Mouse (Mus musculus): ENCODE data around the gene Gm42688. TPM values are rescaled to one million over a fixed set of nuclear protein-coding genes. Genes with fewer than 3 reads are reported as not detected.
A peak's percentile ranks its signal among the peaks of the same experiment; 100 is the strongest.

Gene Gm42688
- total and polyA plus RNA-seq, 2 experiments, result 1.8 to 2.5 TPM

DNA sequence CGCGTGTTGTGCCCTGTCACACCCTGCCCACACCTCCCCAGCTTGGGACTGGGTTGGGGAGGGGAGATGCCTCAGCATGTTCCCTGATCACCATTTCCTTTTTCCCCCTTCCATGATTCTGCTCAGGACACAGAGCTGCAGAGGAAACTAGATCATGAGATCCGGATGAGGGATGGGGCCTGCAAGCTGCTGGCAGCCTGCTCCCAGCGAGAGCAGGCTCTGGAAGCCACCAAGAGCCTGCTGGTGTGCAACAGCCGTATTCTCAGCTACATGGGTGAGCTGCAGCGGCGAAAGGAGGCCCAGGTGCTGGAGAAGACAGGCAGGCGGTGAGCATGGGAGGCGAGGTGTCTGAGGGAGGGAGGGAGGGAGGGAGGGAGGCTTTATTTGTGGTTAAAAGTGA lies 44.4 kb downstream of the Gm42688 start:
- no peak for TF ChIP-seq POLR2A (IDR thresholded peaks at IDR 0.05; ENCODE audit: extremely low read depth, insufficient read depth, low read length)
- DNase-seq (ENCODE audit: extremely low read depth, low read depth, low spot score), result no peak
- H3K9ac ChIP-seq (ENCODE audit: low read depth, low read length), result peak overlapping the region; percentile 23; the same call in 1 of the 2 replicates
- no peaks in the 10 kb centered on the region for H3K4me1 ChIP-seq (ENCODE audit: control insufficient read depth, insufficient read depth, low read length)
- peak overlapping the region; percentile 45; the same call in 1 of the 2 replicates for H3K4me3 ChIP-seq (ENCODE audit: insufficient read depth, low read depth, low read length)
- no peaks in the 10 kb centered on the region for H3K27me3 ChIP-seq (ENCODE audit: control insufficient read depth, insufficient read depth, low read length)
- H3K36me3 ChIP-seq (ENCODE audit: control insufficient read depth, insufficient read depth, low read length), result no peaks in the 10 kb centered on the region
- H3K27ac ChIP-seq (replicated peaks; ENCODE audit: insufficient read depth, low read depth, low read length), result no peak overlapping the region; the same call in 1 of the 2 replicates
- H3K79me2 ChIP-seq (ENCODE audit: control insufficient read depth, insufficient read depth, low read length), result no peaks in the 10 kb centered on the region
- WGBS, result 75% methylated on average over 9 of the region's 9 CpGs

DNA sequence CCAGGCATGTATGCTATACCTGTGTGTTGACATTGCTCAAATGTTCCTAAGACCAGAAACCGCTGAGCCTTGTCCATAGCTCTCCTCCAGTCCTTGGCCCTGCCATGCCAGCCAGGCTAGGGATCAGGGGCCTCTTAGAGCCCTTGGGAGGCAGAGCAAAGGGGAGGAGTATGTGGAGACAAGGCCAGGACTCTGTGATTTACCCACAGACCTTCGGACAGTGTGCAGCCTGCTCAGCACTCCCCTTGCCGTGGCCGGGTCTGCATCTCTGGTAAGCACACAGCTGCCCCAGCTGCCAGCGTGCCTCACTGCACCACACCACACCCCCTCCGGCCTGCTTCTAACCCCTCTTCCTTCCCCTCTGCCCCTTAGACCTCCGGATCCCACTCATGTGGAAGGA lies 45.9 kb downstream of the Gm42688 start:
- Histone ChIP-seq H3K9ac (ENCODE audit: low read depth, low read length) (no peak overlapping the region), H3K36me3 (ENCODE audit: control insufficient read depth, insufficient read depth, low read length) (no peaks in the 10 kb centered on the region), H3K4me3 (ENCODE audit: insufficient read depth, low read depth, low read length) (no peak overlapping the region), H3K4me1 (ENCODE audit: control insufficient read depth, insufficient read depth, low read length) (no peaks in the 10 kb centered on the region), H3K27me3 (ENCODE audit: control insufficient read depth, insufficient read depth, low read length) (no peaks in the 10 kb centered on the region), H3K79me2 (ENCODE audit: control insufficient read depth, insufficient read depth, low read length) (no peaks in the 10 kb centered on the region), H3K27ac (replicated peaks; ENCODE audit: insufficient read depth, low read depth, low read length) (no peak overlapping the region)
- WGBS, result 75% methylated on average over 7 of the region's 7 CpGs
- DNase-seq (ENCODE audit: extremely low read depth, low read depth, low spot score), result no peak
- no peak for TF ChIP-seq CTCF (IDR thresholded peaks at IDR 0.05; ENCODE audit: low read depth, low read length)
- TF ChIP-seq POLR2A (IDR thresholded peaks at IDR 0.05; ENCODE audit: extremely low read depth, insufficient read depth, low read length), result no peak

DNA sequence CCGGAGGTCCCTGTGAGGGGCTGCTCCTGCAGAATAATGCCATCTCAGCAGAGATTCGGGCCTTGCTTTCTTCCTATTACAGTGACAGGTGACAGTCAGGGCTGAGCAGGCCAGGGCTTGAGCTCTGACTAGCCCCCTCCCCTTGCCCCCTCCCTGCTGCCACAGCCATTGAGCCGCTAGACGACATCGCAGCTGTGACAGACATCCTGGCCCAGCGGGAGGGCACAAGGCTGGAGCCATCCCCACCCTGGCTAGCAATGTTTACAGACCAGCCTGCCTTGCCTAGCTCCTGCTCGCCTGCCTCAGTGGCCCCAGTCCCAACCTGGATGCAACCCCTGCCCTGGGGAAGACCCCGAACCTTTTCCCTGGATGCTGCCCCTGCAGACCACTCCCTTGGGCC lies 50.3 kb downstream of the Gm42688 start:
- Histone ChIP-seq H3K79me2 (ENCODE audit: control insufficient read depth, insufficient read depth, low read length) (no peaks in the 10 kb centered on the region), H3K27ac (replicated peaks; ENCODE audit: insufficient read depth, low read depth, low read length) (no peak overlapping the region), H3K4me1 (ENCODE audit: control insufficient read depth, insufficient read depth, low read length) (peaks cover 6% of the 10 kb centered on the region; the same call in 1 of the 2 replicates), H3K36me3 (ENCODE audit: control insufficient read depth, insufficient read depth, low read length) (no peaks in the 10 kb centered on the region), H3K9ac (ENCODE audit: low read depth, low read length) (no peak overlapping the region), H3K27me3 (ENCODE audit: control insufficient read depth, insufficient read depth, low read length) (no peaks in the 10 kb centered on the region), H3K4me3 (ENCODE audit: insufficient read depth, low read depth, low read length) (no peak overlapping the region)
- no peak for DNase-seq (ENCODE audit: extremely low read depth, low read depth, low spot score)
- WGBS, result 78% methylated on average over 8 of the region's 8 CpGs
- TF ChIP-seq POLR2A (IDR thresholded peaks at IDR 0.05; ENCODE audit: extremely low read depth, insufficient read depth, low read length) (no peak), CTCF (IDR thresholded peaks at IDR 0.05; ENCODE audit: low read depth, low read length) (no peak)

DNA sequence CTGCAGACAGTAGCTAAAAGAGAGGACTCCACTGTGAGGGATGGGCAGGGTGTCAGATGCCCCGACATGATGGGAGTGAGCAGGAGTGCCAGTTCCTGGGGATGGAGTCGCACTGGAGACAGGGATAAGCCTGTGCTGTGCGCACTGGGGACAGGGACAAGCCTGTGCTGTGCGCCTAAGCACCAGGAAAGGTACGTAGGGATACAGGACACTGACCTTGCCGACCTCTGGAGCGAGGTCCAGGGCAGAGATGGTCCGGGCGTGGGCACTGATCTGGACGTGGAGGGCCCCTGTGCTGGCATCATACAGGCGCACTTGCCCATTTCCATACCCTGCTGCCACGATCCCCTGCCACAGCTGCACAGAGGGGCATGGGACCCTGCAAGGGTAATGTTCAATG lies 51.6 kb downstream of the Gm42688 start:
- no peak for TF ChIP-seq POLR2A (IDR thresholded peaks at IDR 0.05; ENCODE audit: extremely low read depth, insufficient read depth, low read length)
- TF ChIP-seq CTCF (IDR thresholded peaks at IDR 0.05; ENCODE audit: low read depth, low read length), result no peak
- Histone ChIP-seq H3K4me3 (ENCODE audit: insufficient read depth, low read depth, low read length) (no peak overlapping the region), H3K36me3 (ENCODE audit: control insufficient read depth, insufficient read depth, low read length) (no peaks in the 10 kb centered on the region), H3K79me2 (ENCODE audit: control insufficient read depth, insufficient read depth, low read length) (no peaks in the 10 kb centered on the region), H3K4me1 (ENCODE audit: control insufficient read depth, insufficient read depth, low read length) (peaks cover 6% of the 10 kb centered on the region; the same call in 1 of the 2 replicates), H3K27me3 (ENCODE audit: control insufficient read depth, insufficient read depth, low read length) (no peaks in the 10 kb centered on the region), H3K27ac (replicated peaks; ENCODE audit: insufficient read depth, low read depth, low read length) (no peak overlapping the region), H3K9ac (ENCODE audit: low read depth, low read length) (no peak overlapping the region)
- DNase-seq (ENCODE audit: extremely low read depth, low read depth, low spot score), result no peak
- WGBS, result 73% methylated on average over 12 of the region's 12 CpGs

DNA sequence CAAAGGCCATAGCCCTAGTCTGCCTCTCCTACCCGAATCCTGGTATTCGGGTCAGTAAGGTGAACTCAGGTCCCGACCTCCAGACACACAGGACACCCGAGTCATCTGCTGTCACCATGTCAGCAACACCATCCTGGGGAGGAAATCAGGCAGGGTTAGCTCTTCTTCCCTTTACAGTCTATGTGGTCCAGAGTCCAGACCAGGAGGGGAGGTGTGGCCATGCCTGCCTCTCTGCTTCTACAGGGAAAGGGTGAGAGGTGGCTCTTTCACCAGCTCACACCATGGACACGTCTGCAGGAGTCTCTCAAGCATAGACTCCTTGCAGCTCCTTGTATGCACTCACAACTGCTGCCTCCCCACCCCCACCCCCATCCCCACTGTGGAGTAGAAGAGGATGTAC lies 52.1 kb downstream of the Gm42688 start:
- DNase-seq (ENCODE audit: extremely low read depth, low read depth, low spot score), result no peak
- H3K36me3 ChIP-seq (ENCODE audit: control insufficient read depth, insufficient read depth, low read length), result no peaks in the 10 kb centered on the region
- TF ChIP-seq CTCF (IDR thresholded peaks at IDR 0.05; ENCODE audit: low read depth, low read length) (no peak), POLR2A (IDR thresholded peaks at IDR 0.05; ENCODE audit: extremely low read depth, insufficient read depth, low read length) (no peak)
- H3K4me1 ChIP-seq (ENCODE audit: control insufficient read depth, insufficient read depth, low read length), result peaks cover 6% of the 10 kb centered on the region; the same call in 1 of the 2 replicates
- H3K9ac ChIP-seq (ENCODE audit: low read depth, low read length), result no peak overlapping the region
- no peaks in the 10 kb centered on the region for H3K27me3 ChIP-seq (ENCODE audit: control insufficient read depth, insufficient read depth, low read length)
- WGBS, result 40% methylated on average over 5 of the region's 5 CpGs
- no peak overlapping the region for H3K4me3 ChIP-seq (ENCODE audit: insufficient read depth, low read depth, low read length)
- H3K27ac ChIP-seq (replicated peaks; ENCODE audit: insufficient read depth, low read depth, low read length), result no peak overlapping the region
- no peaks in the 10 kb centered on the region for H3K79me2 ChIP-seq (ENCODE audit: control insufficient read depth, insufficient read depth, low read length)

DNA sequence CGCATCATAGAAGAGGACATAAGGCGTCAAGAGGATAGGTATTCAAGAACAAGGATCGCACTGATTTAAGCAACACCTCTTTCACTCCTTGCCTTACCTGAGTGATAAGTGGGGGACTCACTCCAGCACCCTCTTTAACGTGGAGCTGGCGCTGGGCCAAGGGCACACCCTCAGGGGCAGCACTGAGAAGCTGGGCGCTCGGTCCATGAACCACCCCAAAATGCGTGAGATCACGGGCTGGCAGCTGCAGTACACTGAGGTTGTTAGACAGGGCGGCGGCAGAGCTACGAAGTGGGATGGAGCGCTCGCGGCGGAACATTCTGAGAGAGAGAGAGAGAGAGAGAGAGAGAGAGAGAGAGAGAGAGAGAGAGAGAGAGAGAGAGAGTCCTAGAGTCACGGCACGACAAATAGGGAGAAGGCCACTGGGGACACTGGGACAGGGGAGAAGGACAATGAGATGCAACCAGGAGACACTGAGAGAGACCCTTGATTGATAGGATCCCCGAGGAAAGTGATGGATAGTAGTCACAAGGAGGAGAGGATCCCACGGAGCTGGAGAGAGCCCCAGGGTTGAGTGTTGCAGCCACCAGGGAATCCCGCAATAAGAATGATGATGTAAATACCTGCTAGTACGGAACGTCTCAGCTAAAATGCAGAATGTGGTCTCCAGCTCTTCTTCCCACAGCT lies 54.3 kb downstream of the Gm42688 start:
- Histone ChIP-seq H3K4me1 (ENCODE audit: control insufficient read depth, insufficient read depth, low read length) (peaks cover 6% of the 10 kb centered on the region; the same call in 1 of the 2 replicates), H3K27me3 (ENCODE audit: control insufficient read depth, insufficient read depth, low read length) (no peaks in the 10 kb centered on the region), H3K36me3 (ENCODE audit: control insufficient read depth, insufficient read depth, low read length) (no peaks in the 10 kb centered on the region), H3K4me3 (ENCODE audit: insufficient read depth, low read depth, low read length) (peak overlapping the region; percentile 65), H3K27ac (replicated peaks; ENCODE audit: insufficient read depth, low read depth, low read length) (no peak overlapping the region), H3K79me2 (ENCODE audit: control insufficient read depth, insufficient read depth, low read length) (no peaks in the 10 kb centered on the region), H3K9ac (ENCODE audit: low read depth, low read length) (peak overlapping the region; percentile 56)
- no peak for TF ChIP-seq CTCF (IDR thresholded peaks at IDR 0.05; ENCODE audit: low read depth, low read length)
- 16% methylated on average over 23 of the region's 23 CpGs for WGBS
- DNase-seq (ENCODE audit: extremely low read depth, low read depth, low spot score), result no peak

Data from liver, adult 2 months (tissue).